Mouse (Mus musculus): ENCODE results near the gene Map4k1. TPM values are rescaled to one million over a fixed set of nuclear protein-coding genes. Genes with fewer than 3 reads are reported as not detected.

Gene Map4k1
- polyA plus RNA-seq, 1 experiment from 2014 or later: 7.6 TPM

DNA sequence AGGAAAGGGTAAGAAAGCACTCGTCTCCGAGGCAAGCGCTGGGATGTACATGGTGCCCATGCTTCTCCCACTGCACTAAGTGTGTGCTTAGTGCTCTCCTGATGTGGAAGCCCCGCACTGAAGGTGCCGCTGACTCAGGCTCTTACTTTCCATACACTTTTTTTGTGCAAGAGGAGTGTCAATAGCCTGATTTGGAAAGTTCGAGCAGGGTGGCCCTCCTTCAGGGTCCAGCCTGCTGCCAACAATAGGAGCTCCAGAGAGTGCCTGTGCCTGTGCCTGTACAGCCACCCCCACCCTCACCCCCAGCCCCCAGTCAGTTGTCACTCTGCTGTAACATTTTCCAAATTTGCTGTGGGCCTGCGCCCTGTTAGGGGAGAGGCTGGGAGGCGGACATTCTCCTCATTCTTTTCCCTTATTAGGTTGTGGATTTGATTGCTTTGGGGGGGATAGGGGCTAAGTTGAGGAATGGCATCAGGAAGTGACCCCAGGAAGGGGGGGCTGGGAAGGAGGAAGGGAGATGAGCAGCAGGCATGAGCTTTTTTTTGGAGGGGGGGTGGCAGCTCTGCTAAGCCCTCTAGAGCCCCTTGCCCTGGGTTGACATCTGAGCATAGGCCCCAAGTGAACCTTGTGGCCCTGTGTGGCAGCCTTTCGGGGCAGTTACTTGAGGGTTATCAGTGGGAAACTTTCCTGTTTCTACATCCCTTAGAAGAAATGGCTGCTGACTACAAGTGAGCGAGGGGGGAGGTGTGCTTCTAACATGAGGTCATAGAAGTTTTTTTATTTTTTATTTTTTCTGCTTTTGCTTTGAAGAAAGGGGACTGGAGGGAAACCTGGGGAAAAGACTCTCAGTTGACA is 36.2 kb upstream of the Map4k1 start:
- WGBS: 12% methylated on average over 10 of the region's 10 CpGs
- peak; percentile 73 for ATAC-seq (ENCODE audit: insufficient number of reproducible peaks, low FRiP score, low TSS enrichment, low read depth)
- Histone ChIP-seq H3K27me3 (no peaks in the 10 kb centered on the region), H3K9ac (no peak overlapping the region), H3K4me2 (peak overlapping the region; percentile 22), H3K9me3 (no peaks in the 10 kb centered on the region), H3K36me3 (peaks cover 5% of the 10 kb centered on the region; the same call in 1 of the 2 replicates), H3K27ac (peak overlapping the region; percentile 93), H3K4me1 (peaks cover 87% of the 10 kb centered on the region), H3K4me3 (no peak overlapping the region)

DNA sequence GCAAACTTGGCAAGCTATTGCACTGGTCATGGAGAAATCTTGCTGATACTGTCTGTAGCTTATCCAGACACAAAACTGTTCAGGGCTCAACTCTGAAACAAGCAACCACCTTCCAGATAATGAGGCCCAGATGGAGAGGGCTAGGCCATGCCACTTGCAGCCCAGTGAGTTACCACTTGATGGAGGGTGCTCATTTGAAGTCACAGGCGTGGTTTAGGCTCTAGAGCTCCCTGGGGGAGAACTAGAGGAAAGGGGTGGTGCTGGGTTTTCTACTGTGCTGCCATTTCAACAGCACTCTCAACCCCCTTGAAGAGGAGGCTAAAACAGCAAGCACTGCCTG is 35.6 kb upstream of the Map4k1 start:
- no peaks in the 10 kb centered on the region for H3K9me3 ChIP-seq
- no peaks in the 10 kb centered on the region for H3K27me3 ChIP-seq
- ATAC-seq (ENCODE audit: insufficient number of reproducible peaks, low FRiP score, low TSS enrichment, low read depth): no peak
- H3K4me2 ChIP-seq: no peak overlapping the region
- H3K4me3 ChIP-seq: no peak overlapping the region
- peaks cover 5% of the 10 kb centered on the region; the same call in 1 of the 2 replicates for H3K36me3 ChIP-seq
- no peak overlapping the region for H3K9ac ChIP-seq
- peaks cover 87% of the 10 kb centered on the region for H3K4me1 ChIP-seq
- WGBS: 8% methylated on average over 1 of the region's 1 CpGs
- H3K27ac ChIP-seq: peak overlapping the region; percentile 93

DNA sequence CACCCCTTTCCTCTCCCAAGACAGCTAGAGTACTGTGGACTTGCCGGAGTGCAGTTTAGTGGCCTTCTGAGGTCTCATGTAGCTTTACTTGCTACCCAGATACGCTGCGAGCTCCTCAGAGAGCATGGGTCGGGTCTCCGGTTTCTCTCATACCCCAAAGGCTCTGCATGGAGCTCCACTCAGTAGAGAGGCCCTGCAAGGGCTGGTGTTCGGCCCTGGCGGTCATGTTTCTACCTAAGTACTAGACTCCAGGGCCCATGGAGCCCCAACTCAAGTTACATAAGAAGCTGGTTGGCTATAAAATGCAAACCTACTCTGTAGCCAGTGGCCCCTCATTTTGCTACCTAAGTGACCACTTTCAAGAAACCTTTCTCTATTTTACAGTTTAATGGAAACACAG is 33.1 kb upstream of the Map4k1 start:
- Histone ChIP-seq H3K4me2 (no peak overlapping the region), H3K27me3 (no peaks in the 10 kb centered on the region), H3K9me3 (no peaks in the 10 kb centered on the region), H3K9ac (no peak overlapping the region), H3K27ac (peak overlapping the region; percentile 67), H3K4me3 (no peak overlapping the region), H3K4me1 (peaks cover 92% of the 10 kb centered on the region), H3K36me3 (peaks cover 2% of the 10 kb centered on the region; the same call in 1 of the 2 replicates)
- ATAC-seq (ENCODE audit: insufficient number of reproducible peaks, low FRiP score, low TSS enrichment, low read depth): no peak
- 46% methylated on average over 7 of the region's 7 CpGs for WGBS

DNA sequence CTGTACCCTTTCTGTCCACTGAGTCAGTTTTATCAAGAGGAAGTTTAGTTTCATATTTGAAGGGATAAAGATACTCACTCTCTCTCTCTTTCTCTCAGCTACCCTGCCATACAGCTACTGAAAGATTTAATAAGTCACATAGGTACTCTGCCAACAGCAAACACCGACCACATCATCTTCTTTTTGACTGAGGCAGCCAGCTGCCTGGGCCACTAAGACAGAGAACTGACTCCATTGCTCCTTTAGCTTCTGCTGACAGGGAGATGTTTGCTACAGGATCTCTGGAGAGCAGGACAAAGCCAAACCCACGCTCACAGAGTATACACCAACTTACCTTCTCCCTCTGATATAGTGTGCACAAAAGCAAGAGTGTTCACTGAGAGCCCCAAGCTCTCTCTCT is 32.6 kb upstream of the Map4k1 start:
- H3K27ac ChIP-seq: peak overlapping the region; percentile 67; the same call in 1 of the 2 replicates
- H3K4me2 ChIP-seq: no peak overlapping the region
- H3K36me3 ChIP-seq: no peaks in the 10 kb centered on the region
- no peaks in the 10 kb centered on the region for H3K27me3 ChIP-seq
- peaks cover 95% of the 10 kb centered on the region for H3K4me1 ChIP-seq
- no peak for ATAC-seq (ENCODE audit: insufficient number of reproducible peaks, low FRiP score, low TSS enrichment, low read depth)
- WGBS: 42% methylated on average over 2 of the region's 2 CpGs
- no peaks in the 10 kb centered on the region for H3K9me3 ChIP-seq
- H3K9ac ChIP-seq: no peak overlapping the region
- H3K4me3 ChIP-seq: no peak overlapping the region

DNA sequence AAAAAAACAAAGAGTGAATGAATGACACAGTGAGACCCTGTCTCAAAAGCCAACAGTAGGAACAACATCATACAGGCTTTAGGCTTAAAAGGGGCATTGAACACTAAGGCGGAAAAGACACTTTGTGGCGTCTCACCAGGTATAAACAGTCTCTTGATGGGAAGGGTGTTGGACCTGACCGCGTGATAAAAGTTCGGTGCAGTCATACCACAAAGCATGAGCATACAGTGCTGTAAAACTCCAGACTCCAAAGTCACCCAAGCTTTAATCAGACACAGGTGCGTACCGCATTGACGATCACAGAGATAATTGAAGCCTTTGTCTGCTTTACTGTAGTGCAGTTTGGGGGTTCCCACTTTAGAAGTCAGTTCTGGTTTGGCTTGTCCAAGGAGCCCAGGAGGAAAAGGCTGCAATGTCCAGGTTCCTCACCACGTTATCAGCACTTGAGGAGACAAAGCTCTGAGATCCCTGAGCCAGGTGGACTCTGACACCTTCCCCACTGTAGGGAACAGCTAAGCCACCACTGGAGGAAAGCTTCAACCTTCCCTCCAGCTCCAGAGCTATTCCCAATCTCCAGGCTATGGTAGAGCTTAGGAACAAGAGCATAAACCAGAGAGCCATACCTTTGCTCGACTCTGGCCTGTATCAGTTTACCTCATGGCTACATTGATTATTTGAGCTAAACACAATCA is 31.4 kb upstream of the Map4k1 start:
- no peaks in the 10 kb centered on the region for H3K27me3 ChIP-seq
- WGBS: 58% methylated on average over 10 of the region's 10 CpGs
- no peak overlapping the region for H3K4me3 ChIP-seq
- H3K4me2 ChIP-seq: no peak overlapping the region
- H3K36me3 ChIP-seq: no peaks in the 10 kb centered on the region
- H3K9ac ChIP-seq: no peak overlapping the region
- H3K27ac ChIP-seq: peak overlapping the region; percentile 50
- ATAC-seq (ENCODE audit: insufficient number of reproducible peaks, low FRiP score, low TSS enrichment, low read depth): no peak
- H3K9me3 ChIP-seq: no peaks in the 10 kb centered on the region
- H3K4me1 ChIP-seq: peaks cover 96% of the 10 kb centered on the region

DNA sequence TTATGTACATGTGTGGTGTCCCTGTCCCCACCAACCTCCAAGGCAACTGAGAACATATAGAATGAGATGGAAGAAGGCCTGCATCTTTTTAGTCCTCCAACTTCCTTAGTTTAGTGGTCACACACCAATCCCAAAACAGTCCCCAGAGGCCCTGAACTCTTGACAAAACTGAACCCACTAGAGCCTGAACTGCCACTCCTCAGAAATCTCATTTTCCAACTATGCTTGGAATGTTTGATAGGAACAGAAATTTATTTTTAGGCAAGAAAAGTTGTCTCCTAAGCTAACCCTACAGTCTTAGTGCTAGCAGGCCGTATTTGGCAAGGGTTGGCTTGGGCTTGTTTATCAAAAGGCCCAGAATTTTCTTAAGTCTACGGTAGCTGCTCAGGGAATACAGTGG is 30.1 kb upstream of the Map4k1 start:
- no peaks in the 10 kb centered on the region for H3K36me3 ChIP-seq
- peak overlapping the region; percentile 83 for H3K27ac ChIP-seq
- H3K9me3 ChIP-seq: no peaks in the 10 kb centered on the region
- WGBS: 61% methylated on average over 2 of the region's 2 CpGs
- no peak overlapping the region for H3K9ac ChIP-seq
- H3K27me3 ChIP-seq: no peaks in the 10 kb centered on the region
- H3K4me2 ChIP-seq: no peak overlapping the region
- ATAC-seq (ENCODE audit: insufficient number of reproducible peaks, low FRiP score, low TSS enrichment, low read depth): no peak
- no peak overlapping the region for H3K4me3 ChIP-seq
- H3K4me1 ChIP-seq: peaks cover 88% of the 10 kb centered on the region

DNA sequence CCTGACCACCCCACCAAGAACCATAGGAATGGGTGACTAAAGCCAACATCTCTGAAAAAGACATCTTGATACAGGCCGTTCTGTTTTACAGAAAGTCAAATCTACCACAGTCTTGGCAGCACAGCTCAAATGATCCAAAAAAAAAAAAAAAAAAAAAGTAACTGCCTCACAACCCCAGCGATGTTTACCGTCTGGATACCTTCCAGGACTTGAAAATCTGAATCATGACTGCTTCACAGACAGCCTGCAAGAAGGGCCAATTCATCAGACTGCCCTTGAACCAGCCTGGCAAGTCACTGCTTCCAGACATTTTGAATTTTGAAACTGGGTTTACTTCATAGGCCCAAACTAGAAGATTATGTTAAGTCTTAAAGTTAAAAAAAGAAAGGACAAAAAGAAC is 29.1 kb upstream of the Map4k1 start:
- no peak overlapping the region for H3K4me3 ChIP-seq

DNA sequence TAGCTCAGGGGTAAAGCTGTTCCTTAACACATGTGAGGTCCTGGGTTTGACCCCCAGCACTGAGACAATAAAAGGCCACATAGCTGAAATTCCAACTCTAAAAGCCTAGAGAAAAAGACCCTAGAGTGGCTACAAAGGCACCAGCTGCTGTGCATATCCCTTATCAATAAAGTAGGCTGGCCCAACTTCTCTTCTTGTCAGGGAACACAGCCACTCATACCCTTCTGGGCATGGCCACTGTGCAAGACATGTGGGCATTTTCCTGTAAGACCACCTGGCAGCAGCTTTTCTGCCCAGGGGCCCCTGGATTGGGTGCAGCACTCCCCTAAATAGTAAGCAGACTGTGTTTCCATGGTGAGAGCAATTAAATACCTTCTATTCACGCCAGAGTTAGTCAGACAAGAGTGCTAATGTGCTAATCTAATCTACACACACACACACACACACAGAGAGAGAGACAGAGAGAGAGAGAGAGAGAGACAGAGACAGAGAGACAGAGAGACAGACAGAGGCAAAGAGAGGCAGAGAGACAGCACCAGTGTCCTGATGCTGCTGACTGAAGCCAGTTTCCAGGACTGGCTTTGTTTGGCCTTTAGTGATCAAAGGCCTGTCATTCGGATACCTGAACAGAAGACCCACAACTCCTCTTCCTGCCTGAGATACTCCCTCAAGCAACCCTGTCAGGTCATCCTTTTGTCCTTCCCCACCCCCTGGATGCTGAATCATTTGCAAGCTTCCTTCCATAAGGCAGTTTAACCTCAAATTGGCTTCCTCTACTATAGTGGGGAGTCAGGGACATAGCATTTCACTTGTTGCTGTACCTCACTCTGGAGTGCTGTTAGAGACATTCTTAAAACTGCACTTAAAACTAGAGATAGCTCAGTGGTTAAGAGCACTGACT is 28.1 kb upstream of the Map4k1 start:
- Histone ChIP-seq H3K9me3 (no peaks in the 10 kb centered on the region), H3K4me1 (peaks cover 87% of the 10 kb centered on the region), H3K36me3 (no peaks in the 10 kb centered on the region), H3K4me2 (peak overlapping the region; percentile 21; the same call in 1 of the 2 replicates), H3K27ac (peak overlapping the region; percentile 83), H3K9ac (no peak overlapping the region), H3K27me3 (no peaks in the 10 kb centered on the region), H3K4me3 (no peak overlapping the region)
- no peak for ATAC-seq (ENCODE audit: insufficient number of reproducible peaks, low FRiP score, low TSS enrichment, low read depth)
- WGBS: 18% methylated on average over 2 of the region's 2 CpGs

More for the DNA sequence above, 29.1 kb upstream of the Map4k1 start:
- Histone ChIP-seq H3K9me3 (no peaks in the 10 kb centered on the region), H3K27ac (peak overlapping the region; percentile 83), H3K4me1 (peaks cover 88% of the 10 kb centered on the region), H3K9ac (no peak overlapping the region), H3K27me3 (no peaks in the 10 kb centered on the region), H3K4me2 (no peak overlapping the region), H3K36me3 (no peaks in the 10 kb centered on the region)
- peak; percentile 45; the same call in 1 of the 2 replicates for ATAC-seq (ENCODE audit: insufficient number of reproducible peaks, low FRiP score, low TSS enrichment, low read depth)
- 4% methylated on average over 3 of the region's 3 CpGs for WGBS

DNA sequence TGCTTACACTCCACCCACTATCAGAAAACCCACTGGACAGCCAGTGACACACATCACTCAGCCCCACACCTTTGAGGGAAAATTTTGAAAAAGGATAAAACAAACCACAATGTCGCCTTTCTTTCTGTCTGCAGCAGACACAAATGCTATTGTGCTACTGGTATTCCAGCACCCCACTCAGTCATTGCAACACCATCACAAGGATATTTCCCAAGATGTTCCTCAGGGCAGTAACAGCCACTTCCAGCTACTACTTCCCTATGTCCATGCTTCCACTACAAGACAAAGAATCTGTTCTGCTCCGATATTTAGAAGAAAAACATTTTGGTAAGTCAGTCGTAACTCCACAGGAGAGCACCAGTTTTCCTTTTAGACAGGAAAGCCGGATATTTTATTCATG is 27.1 kb upstream of the Map4k1 start:
- Histone ChIP-seq H3K4me2 (no peak overlapping the region), H3K27me3 (no peaks in the 10 kb centered on the region), H3K27ac (peak overlapping the region; percentile 72), H3K4me1 (peaks cover 87% of the 10 kb centered on the region), H3K9ac (0 out of 2 replicates have a peak overlapping the region, but pooled peaks have one; percentile 10), H3K9me3 (no peaks in the 10 kb centered on the region), H3K4me3 (no peak overlapping the region), H3K36me3 (no peaks in the 10 kb centered on the region)
- ATAC-seq (ENCODE audit: insufficient number of reproducible peaks, low FRiP score, low TSS enrichment, low read depth): no peak
- WGBS: 62% methylated on average over 4 of the region's 4 CpGs

DNA sequence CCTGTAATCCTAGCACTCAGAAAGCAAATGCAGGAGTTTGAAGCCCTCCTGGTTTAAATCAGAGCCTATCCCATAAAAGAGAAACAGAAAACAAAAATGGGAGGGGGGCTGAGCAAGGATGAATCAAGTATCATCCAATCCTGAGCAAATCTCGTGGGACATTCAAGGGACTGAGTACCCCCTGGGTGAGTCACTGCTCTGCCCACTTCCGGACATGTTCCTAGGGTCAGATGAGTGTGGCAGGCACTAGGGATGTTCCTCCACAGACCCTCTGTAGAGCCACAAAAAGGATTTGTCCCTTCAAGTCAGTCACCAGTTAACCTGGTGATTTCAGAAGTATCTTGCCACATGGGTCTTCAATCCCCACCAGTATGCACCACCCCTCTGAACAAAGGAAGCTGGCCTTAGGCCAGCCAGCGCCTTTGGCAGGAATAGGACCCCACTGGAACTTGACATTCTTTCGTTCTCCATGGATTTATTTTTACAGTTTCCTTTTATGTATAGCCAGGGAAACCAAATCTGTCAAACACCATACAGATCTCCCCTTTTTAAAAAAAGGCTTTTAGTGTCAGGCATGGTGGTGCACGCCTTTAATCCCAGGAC is 26.5 kb upstream of the Map4k1 start:
- no peak for ATAC-seq (ENCODE audit: insufficient number of reproducible peaks, low FRiP score, low TSS enrichment, low read depth)
- no peaks in the 10 kb centered on the region for H3K27me3 ChIP-seq
- H3K4me2 ChIP-seq: no peak overlapping the region
- H3K9ac ChIP-seq: 0 out of 2 replicates have a peak overlapping the region, but pooled peaks have one; percentile 10
- H3K4me3 ChIP-seq: no peak overlapping the region
- no peaks in the 10 kb centered on the region for H3K36me3 ChIP-seq
- H3K27ac ChIP-seq: peak overlapping the region; percentile 72
- no peaks in the 10 kb centered on the region for H3K9me3 ChIP-seq
- H3K4me1 ChIP-seq: peaks cover 88% of the 10 kb centered on the region
- 37% methylated on average over 5 of the region's 5 CpGs for WGBS

DNA sequence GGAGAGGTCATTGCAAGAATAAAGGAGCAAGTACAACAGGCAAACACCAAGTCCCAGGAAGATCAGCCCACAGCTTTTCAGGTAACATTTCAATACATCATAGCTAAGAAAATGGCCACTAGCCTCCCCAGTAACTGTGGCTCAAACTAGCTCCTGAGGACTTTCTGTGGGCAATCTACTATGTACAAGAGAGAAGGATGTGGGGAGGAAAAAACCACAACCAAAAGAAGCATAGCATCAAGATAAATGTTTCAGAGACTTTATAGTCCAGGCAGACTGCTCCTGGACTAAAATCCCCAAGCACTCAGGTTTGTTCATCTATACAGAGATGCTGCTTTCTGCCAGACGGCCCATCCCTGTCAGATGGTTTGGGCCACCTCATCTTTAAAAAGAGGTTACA is 25.6 kb upstream of the Map4k1 start:
- no peaks in the 10 kb centered on the region for H3K27me3 ChIP-seq
- 79% methylated on average over 1 of the region's 1 CpGs for WGBS
- no peak overlapping the region for H3K4me3 ChIP-seq
- H3K4me1 ChIP-seq: peaks cover 88% of the 10 kb centered on the region
- no peak overlapping the region for H3K4me2 ChIP-seq
- peak overlapping the region; percentile 72 for H3K27ac ChIP-seq
- no peaks in the 10 kb centered on the region for H3K36me3 ChIP-seq
- ATAC-seq (ENCODE audit: insufficient number of reproducible peaks, low FRiP score, low TSS enrichment, low read depth): no peak
- H3K9ac ChIP-seq: no peak overlapping the region
- no peaks in the 10 kb centered on the region for H3K9me3 ChIP-seq

Measured in limb, embryonic 15.5 days (tissue).